ENCODE assay signal across 8 mouse cellular contexts in genomic region chr13:64161548-64161915, GRCm38 (mm10). TPM values are rescaled to one million over a fixed set of nuclear protein-coding genes. Genes with fewer than 3 reads are reported as not detected.
DNase-seq lines count a peak whose midpoint lies in the region; ATAC-seq lines count a peak whose summit lies in the region.

Gene Habp4 (plus strand): TSS chr13:64161824.

- DNase-seq in adipocyte (ENCODE audit: low spot score) = peak; percentile 97
- peak; percentile 99 for DNase-seq in embryo, embryonic 10 days (ENCODE audit: low spot score)
- peak; percentile 96 for DNase-seq in gastrocnemius, postnatal 10 days
- DNase-seq in induced T-regulatory cell, adult 2 months (ENCODE audit: low read depth) = peak; percentile 99
- DNase-seq in left cerebral cortex, adult 9 months (ENCODE audit: low spot score in 2 of 2) = peak; percentile 96 to 99
- DNase-seq in right cerebral cortex, postnatal 14 days = peak; percentile 98
- DNase-seq in urinary bladder, postnatal 36 days (ENCODE audit: low spot score in 2 of 2) = peak; percentile 97 to 98

- peak; percentile 99 for ATAC-seq in megakaryocyte progenitor cell, adult 5-6 weeks (replicated peaks; ENCODE audit: poor library complexity)

RNA-seq across cellular contexts. Expression of gene Habp4, which starts in this region (rescaled TPM):
- total RNA-seq in gastrocnemius, postnatal 10 days (2021) = 10 to 100 TPM; 22.9 to 25.5 TPM
- 3.4 and 3.9 TPM in 2 replicates for total RNA-seq in megakaryocyte progenitor cell, adult 5-6 weeks (2015)
- total RNA-seq in megakaryocyte progenitor cell, adult 5-6 weeks (2017) = 2.4 TPM in 2 replicates

Comparison
In these comparisons a context has a peak if more than half of its experiments do, and no peak if none do; other contexts are left out.
1. Peak in every context shown above with its lines: DNase-seq and ATAC-seq.
2. RNA of gene Habp4 (total RNA-seq): 22.9 to 25.5 TPM in gastrocnemius, postnatal 10 days; 2.4 to 3.9 TPM in megakaryocyte progenitor cell, adult 5-6 weeks; every median in the first group is over 4 times any median in the second.